Mouse (Mus musculus): ENCODE measurements around the gene Tef. TPM values are rescaled to one million over a fixed set of nuclear protein-coding genes. Genes with fewer than 3 reads are reported as not detected.

Gene Tef
- polyA plus RNA-seq, 1 experiment from 2014 or later: 30.0 TPM

DNA sequence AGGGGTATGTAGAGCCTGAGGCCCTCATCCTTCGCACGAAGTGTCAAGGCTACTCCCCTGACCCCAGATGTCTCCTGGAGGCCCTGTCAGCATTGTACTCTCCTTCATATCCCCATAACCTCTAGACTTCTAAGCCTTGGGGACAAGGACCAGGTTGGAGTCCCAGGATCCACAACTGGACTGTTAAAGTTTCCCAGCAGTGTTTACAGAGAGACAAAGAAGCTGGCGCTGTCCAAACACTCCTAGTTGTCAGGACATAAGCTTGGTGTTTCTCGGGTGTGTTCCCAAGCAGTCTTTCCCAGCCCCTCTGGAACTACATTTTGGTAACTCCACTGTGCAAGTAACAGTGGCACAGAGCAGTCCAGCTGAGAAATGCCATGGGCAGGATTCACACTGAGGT, 31.3 kb downstream of the Tef start:
- no peaks in the 10 kb centered on the region for H3K36me3 ChIP-seq
- H3K4me1 ChIP-seq: peaks cover 16% of the 10 kb centered on the region
- WGBS: 76% methylated on average over 4 of the region's 4 CpGs
- peaks cover 18% of the 10 kb centered on the region; the same call in 1 of the 2 replicates for H3K27me3 ChIP-seq
- H3K4me2 ChIP-seq (replicated peaks): no peak overlapping the region
- H3K27ac ChIP-seq: no peak overlapping the region
- no peak overlapping the region for H3K9ac ChIP-seq
- no peak overlapping the region for H3K4me3 ChIP-seq
- ATAC-seq (ENCODE audit: low FRiP score): no peak
- H3K9me3 ChIP-seq (replicated peaks): no peaks in the 10 kb centered on the region

DNA sequence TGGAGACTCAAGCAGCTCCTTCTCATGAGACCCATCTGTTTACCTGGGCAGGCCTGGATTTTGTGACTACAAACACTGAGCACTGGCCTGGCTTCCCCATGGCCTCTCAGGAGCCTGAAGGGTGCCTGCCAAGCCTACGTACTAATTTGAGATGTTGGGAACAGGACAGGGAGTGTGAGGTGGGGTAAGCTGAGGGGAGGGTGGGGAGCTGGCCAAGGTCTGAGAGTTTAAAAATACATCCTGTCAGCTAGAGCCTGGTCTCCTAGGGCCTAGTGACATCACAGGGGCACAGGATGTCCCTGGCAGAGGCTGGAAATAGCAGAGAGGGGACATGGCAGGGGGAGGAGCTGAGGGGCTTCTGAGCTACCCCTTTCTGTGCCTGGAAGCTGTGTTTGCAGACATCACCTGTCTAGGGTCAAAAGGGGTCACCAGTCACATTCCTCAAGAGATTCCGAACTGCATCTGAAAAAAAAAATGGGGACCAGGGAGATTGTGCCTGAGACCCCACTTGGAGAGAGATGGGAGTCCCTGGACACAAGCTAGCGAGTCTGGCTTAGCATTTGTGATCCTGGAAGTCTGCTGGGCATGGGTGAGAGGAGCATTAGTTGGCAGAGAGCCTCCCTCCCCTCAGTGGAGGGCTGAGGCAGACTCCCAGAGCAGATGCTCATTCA, 32.1 kb downstream of the Tef start:
- no peak overlapping the region for H3K4me3 ChIP-seq
- no peak overlapping the region for H3K27ac ChIP-seq
- H3K4me1 ChIP-seq: peaks cover 16% of the 10 kb centered on the region
- 53% methylated on average over 3 of the region's 3 CpGs for WGBS
- peaks cover 18% of the 10 kb centered on the region; the same call in 1 of the 2 replicates for H3K27me3 ChIP-seq
- no peaks in the 10 kb centered on the region for H3K9me3 ChIP-seq (replicated peaks)
- ATAC-seq (ENCODE audit: low FRiP score): no peak
- H3K9ac ChIP-seq: no peak overlapping the region; the same call in 1 of the 2 replicates
- no peaks in the 10 kb centered on the region for H3K36me3 ChIP-seq
- no peak overlapping the region for H3K4me2 ChIP-seq (replicated peaks)

DNA sequence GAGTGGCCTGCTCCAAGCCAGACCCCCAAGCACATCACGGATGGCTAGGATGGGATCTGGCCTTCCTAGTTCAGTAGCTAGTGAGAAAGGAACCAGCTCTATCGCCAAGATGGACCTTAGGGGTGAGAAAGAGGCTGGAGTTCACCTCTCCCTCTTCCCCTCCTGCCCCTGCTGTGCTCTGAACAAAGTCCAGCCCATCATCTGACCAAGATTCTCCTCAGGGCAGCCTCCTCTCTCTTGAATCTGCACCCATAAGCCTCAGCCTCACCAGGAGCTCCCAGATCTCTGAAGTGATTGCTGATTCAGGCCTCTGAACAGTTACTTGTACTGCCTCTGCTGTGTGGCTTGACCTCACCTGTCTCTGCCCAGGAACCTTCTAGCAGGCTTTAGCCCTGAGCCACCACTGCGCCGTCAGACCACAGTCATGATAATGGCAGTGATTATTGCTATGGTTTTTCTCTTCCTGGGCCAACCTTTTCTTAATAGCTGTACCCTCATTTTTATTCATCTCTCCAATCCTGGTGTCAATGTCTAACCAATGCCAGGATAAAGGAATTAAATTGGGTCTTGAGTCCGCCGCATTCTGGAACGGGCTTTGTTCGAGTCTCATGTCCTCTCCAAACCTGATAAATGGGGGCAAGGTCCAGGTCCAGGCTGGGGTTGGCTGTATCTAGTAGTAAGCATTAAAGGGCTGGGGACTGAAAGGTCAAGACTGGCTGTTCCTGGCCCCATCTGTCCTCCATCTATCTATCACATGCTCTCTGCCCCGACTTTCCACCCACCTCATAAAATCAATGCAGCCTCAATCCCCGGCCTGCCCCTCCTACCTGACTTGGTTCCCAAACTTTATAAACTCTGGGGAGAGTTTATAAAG, 33.0 kb downstream of the Tef start:
- 68% methylated on average over 10 of the region's 10 CpGs for WGBS
- no peak overlapping the region for H3K4me2 ChIP-seq (replicated peaks)
- peaks cover 18% of the 10 kb centered on the region; the same call in 1 of the 2 replicates for H3K27me3 ChIP-seq
- H3K9me3 ChIP-seq (replicated peaks): no peaks in the 10 kb centered on the region
- peaks cover 19% of the 10 kb centered on the region for H3K4me1 ChIP-seq
- no peak overlapping the region for H3K27ac ChIP-seq
- H3K4me3 ChIP-seq: no peak overlapping the region
- ATAC-seq (ENCODE audit: low FRiP score): no peak
- H3K9ac ChIP-seq: no peak overlapping the region
- no peaks in the 10 kb centered on the region for H3K36me3 ChIP-seq

DNA sequence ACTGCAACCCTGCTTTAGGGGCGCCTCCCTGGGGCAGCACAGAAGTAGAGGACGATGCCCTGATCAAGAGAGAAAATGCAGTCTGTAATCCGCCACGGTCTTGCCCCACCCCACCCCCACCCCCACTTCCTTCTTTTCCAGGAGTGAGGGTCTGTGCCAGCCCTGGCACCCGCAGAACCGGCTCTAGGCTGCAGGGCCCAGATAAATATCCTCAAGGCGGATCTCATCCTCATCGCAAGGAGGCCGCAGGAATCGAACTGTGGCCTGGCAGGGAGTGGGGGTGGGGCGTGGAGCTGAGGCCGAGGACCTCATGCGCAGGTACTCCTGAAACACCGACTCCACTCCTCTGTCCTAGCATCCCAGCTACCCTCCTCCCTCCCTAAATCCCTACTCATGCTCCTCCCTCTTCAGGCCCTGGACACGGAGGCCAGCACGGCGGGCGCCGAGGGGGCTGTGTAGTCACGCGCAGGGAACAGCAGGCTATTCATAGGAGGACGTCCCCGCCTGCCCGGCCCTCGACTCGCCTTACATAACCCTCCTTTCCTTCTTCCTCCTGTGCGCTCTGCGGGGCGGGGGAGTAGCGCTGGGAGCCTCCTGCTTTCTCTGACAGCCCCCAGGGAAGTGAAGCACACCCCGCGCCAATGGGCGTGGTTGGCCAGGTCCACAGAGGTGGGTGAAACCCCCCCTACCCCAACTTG, 34.1 kb downstream of the Tef start:
- Histone ChIP-seq H3K4me2 (replicated peaks) (peak overlapping the region; percentile 44), H3K9me3 (replicated peaks) (no peaks in the 10 kb centered on the region), H3K27me3 (peaks cover 18% of the 10 kb centered on the region; the same call in 1 of the 2 replicates), H3K4me3 (peak overlapping the region; percentile 24), H3K4me1 (peaks cover 16% of the 10 kb centered on the region), H3K36me3 (no peaks in the 10 kb centered on the region), H3K9ac (peak overlapping the region; percentile 47), H3K27ac (no peak overlapping the region)
- WGBS: 4% methylated on average over 33 of the region's 33 CpGs
- peak; percentile 65 for ATAC-seq (ENCODE audit: low FRiP score)

DNA sequence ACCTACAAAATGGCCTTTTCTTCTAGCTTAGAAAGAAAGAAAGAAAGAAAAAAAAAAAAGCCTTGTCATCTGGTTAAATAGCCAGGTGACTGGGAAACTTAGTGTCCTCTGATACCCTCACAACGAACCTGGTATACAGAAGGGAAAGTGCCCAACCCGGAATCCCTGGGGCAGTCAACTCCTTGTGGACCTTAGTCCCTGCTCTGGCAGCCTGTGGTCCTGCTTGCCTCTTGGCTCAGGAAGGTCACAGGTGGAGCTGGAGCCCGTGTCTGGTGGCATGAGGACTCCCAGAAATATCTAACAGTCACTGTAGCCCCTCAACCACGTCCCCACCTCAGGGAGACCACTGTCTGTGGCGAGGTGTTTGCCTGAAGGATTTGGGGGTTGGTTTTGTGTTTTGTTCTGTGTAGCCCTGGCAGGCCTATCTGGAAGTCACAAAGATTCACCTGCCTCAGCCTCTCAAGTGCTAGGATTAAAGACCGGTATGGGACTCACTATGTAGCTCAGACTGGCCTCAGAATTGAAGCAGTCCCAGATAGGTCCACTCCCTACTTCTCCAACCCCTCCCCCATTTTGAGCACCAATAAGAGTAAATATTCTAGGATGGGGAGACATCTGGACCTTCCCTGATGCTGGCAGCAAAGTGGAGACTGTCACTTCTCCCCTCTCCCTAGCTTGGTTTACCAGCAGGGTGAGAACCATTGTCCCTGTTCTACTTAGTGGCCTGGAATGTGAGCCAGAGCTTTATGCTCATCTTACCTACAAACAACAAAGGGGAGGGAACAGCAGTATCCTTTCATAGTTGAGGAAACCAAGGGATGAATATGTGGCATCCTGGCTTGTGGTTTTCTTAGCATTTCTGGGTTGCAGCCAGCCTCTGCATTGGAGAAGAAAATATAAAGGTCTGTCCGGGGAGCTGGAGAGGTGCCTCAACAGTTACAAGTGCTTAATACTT, 35.0 kb downstream of the Tef start:
- H3K36me3 ChIP-seq: no peaks in the 10 kb centered on the region
- peaks cover 13% of the 10 kb centered on the region for H3K4me1 ChIP-seq
- no peak overlapping the region for H3K4me2 ChIP-seq (replicated peaks)
- no peak overlapping the region for H3K9ac ChIP-seq
- WGBS: 57% methylated on average over 7 of the region's 7 CpGs
- no peak for ATAC-seq (ENCODE audit: low FRiP score)
- H3K27ac ChIP-seq: no peak overlapping the region
- H3K9me3 ChIP-seq (replicated peaks): no peaks in the 10 kb centered on the region
- H3K4me3 ChIP-seq: no peak overlapping the region
- H3K27me3 ChIP-seq: peaks cover 18% of the 10 kb centered on the region; the same call in 1 of the 2 replicates

DNA sequence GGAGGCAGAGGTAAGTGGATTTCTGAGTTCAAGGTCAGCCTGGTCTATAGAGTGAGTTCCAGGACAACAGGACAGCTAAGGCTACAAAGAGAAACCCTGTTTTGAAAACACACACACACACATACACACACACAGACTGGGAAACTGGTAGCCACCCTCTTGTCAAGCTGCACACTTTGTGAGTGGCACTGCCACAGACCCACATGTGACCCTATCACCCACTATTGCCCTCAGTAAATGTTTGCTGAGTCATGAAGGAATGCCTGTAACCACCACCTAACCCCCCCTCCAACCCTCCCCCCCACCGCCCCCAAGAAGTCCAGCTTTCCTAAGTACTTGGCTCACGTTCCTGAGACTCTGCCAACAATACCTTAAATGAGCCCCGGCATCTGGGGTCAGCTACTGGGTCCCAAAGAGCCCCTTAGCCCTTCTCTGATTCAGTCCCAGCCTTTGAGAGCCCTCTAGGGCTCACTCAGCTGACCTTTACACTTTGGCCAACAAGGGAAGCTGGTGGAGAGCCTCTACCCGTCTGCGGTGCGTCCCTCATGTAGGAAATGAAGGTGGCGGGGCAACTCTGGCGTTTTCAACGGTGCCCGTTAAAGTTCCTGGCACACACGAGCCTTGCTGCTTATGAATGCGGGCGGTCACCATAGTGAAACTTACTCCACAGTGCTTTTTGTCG, 36.5 kb downstream of the Tef start:
- Histone ChIP-seq H3K27ac (no peak overlapping the region), H3K9ac (no peak overlapping the region), H3K4me1 (peaks cover 13% of the 10 kb centered on the region), H3K4me3 (no peak overlapping the region), H3K4me2 (replicated peaks) (no peak overlapping the region), H3K9me3 (replicated peaks) (no peaks in the 10 kb centered on the region), H3K36me3 (no peaks in the 10 kb centered on the region), H3K27me3 (peaks cover 18% of the 10 kb centered on the region; the same call in 1 of the 2 replicates)
- 70% methylated on average over 14 of the region's 14 CpGs for WGBS
- no peak for ATAC-seq (ENCODE audit: low FRiP score)

DNA sequence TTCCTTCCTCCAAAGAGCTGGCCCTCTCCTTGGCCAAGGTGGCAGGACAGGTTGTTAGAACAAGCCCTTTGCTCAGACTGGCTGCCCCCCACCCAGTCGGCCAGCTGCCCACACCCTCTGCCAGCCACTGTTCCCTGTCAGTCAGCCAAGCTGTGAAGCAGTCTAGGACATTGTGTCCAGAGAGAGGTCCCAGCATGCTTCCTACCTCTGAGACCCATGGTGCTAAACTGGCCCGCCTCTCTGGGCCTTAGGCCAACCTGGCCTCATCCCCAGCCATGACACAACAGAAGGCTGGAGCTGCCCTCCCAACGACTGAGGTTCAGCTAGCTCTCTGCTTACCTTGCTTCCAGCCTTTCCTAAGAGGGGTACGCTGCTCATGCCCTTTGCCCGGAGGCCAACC, 37.4 kb downstream of the Tef start:
- Histone ChIP-seq H3K27ac (no peak overlapping the region), H3K36me3 (no peaks in the 10 kb centered on the region), H3K4me2 (replicated peaks) (no peak overlapping the region), H3K9ac (no peak overlapping the region; the same call in 1 of the 2 replicates), H3K9me3 (replicated peaks) (no peaks in the 10 kb centered on the region), H3K27me3 (peaks cover 18% of the 10 kb centered on the region; the same call in 1 of the 2 replicates), H3K4me3 (no peak overlapping the region), H3K4me1 (peaks cover 13% of the 10 kb centered on the region)
- 64% methylated on average over 5 of the region's 5 CpGs for WGBS
- no peak for ATAC-seq (ENCODE audit: low FRiP score)

DNA sequence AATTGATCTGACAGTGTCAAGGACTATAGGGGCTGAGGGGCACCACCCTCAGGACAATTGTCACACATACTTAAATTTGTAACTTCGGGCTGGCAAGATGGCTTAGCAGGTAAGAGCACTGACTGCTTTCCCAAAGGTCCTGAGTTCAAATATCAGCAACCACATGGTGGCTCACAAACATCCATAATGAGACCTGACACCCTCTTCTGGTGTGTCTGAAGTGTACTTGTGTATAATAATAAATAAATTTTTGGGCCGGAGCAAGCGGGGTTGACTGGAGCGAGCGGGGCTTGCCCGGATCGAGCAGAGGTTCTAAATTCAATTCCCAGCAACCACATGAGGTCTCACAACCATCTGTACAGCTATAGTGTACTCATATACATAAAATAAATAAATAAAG, 38.1 kb downstream of the Tef start:
- Histone ChIP-seq H3K4me1 (peaks cover 13% of the 10 kb centered on the region), H3K36me3 (no peaks in the 10 kb centered on the region), H3K27me3 (peaks cover 16% of the 10 kb centered on the region; the same call in 1 of the 2 replicates), H3K4me3 (no peak overlapping the region), H3K4me2 (replicated peaks) (no peak overlapping the region), H3K9ac (no peak overlapping the region), H3K27ac (no peak overlapping the region), H3K9me3 (replicated peaks) (no peaks in the 10 kb centered on the region)
- no peak for ATAC-seq (ENCODE audit: low FRiP score)
- WGBS: 89% methylated on average over 7 of the region's 7 CpGs

DNA sequence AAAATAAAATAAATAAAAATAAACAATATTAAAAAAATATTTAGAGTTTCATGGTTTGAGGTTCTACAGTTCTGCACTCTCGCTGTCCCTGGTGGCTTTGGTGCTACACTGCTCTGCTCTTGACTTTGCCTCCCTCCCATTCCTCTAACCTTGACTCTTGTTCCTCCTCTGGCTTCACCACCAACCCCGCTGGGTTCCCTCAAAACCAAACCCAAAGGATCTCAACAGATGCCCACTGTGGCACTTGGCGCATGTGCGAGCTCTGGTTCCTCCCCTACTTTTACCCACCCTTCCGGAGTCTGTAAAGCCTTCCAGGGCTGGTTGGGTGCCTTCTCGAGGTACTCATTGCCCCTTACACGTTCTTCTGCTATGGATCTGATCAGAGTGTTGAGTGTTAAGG, 40.1 kb downstream of the Tef start:
- Histone ChIP-seq H3K27ac (no peak overlapping the region), H3K4me1 (0 out of 2 replicates have a peak, but pooled peaks cover 3% of the 10 kb centered on the region), H3K4me3 (no peak overlapping the region), H3K27me3 (peaks cover 3% of the 10 kb centered on the region; the same call in 1 of the 2 replicates), H3K9me3 (replicated peaks) (no peaks in the 10 kb centered on the region), H3K4me2 (replicated peaks) (no peak overlapping the region), H3K9ac (no peak overlapping the region), H3K36me3 (no peaks in the 10 kb centered on the region; the same call in 1 of the 2 replicates)
- 84% methylated on average over 7 of the region's 7 CpGs for WGBS
- no peak for ATAC-seq (ENCODE audit: low FRiP score)

DNA sequence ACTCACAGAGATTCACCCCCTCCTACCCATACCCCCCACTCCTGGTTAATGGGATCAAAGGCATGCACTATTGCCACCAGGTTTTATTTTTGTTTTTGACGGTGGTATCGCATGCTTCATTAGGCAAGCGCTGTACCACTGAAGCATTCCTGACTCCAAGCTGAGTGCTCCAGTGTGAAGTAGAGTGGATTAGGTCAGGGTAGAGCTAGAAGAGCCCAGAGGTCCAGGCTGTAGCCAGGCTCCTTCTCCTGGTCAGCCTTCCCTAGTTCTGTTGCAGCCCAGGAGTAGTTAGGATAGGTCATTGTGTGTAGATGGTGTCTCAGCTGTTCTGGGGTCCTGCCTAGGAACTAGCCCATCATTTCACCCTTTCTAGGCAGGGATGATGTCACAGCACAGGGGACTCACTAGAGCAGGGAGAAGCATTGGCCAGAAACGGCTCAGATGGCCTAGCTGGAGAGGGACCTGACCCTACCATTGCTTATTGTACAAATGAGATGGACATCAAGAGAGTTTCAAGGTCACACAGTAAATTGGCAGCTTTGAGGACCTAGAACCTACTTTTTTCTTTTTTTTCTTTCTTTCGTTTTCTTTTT, 42.9 kb downstream of the Tef start:
- no peak overlapping the region for H3K27ac ChIP-seq
- H3K4me2 ChIP-seq (replicated peaks): no peak overlapping the region
- H3K4me1 ChIP-seq: 0 out of 2 replicates have a peak, but pooled peaks cover 2% of the 10 kb centered on the region
- no peak overlapping the region for H3K4me3 ChIP-seq
- no peaks in the 10 kb centered on the region for H3K9me3 ChIP-seq (replicated peaks)
- no peak overlapping the region for H3K9ac ChIP-seq
- ATAC-seq (ENCODE audit: low FRiP score): no peak
- H3K27me3 ChIP-seq: no peaks in the 10 kb centered on the region
- WGBS: 67% methylated on average over 5 of the region's 5 CpGs
- H3K36me3 ChIP-seq: peaks cover 16% of the 10 kb centered on the region

All from hindbrain, embryonic 12.5 days (tissue).